Mouse (Mus musculus) regulatory T cell (primary cell): ENCODE measurements around the gene Nmt2.

Source experiments
- in situ Hi-C: fragments of 300-600 bp; cut with MboI, MseI; formaldehyde crosslinking; loops from one replicate; pipeline ENCODE4 v1.15.1; 2025; ENCODE audit warnings: high pct_unique_total_duplicates

The Nmt2 gene

GRCm38 (mm10) chr2:3326547-3326946 is 42.5 kb downstream of the Nmt2 start:
- in situ Hi-C loops, result loop anchor here (5.0 kb wide), 1 partner anchor 34 kb away; no protein-coding TSS in a partner anchor

GRCm38 (mm10) chr2:3327351-3327750 is 43.3 kb downstream of the Nmt2 start:
- in situ Hi-C loops, result loop anchor here (5.0 kb wide), 1 partner anchor 35 kb away; no protein-coding TSS in a partner anchor

- in situ Hi-C loops, result no loop called here
Measured at GRCm38 (mm10) chr2:3331071-3331703, 47.2 kb downstream of the Nmt2 start.

GRCm38 (mm10) chr2:3332056-3332455 is 48.0 kb downstream of the Nmt2 start:
- in situ Hi-C loops, result no loop called here

- in situ Hi-C loops, result no loop called here
Measured at GRCm38 (mm10) chr2:3332484-3333242, 48.7 kb downstream of the Nmt2 start, which contains the start of gene Rpp38. TSS of gene Rpp38 (minus strand) at chr2:3332643.

- in situ Hi-C loops, result no loop called here
Measured at GRCm38 (mm10) chr2:3333761-3334160, 49.7 kb downstream of the Nmt2 start.

- in situ Hi-C loops, result loop anchor here (5.0 kb wide), 1 partner anchor 87 kb away; the partner anchor contains the start of genes Dclre1c and Meig1
Measured at GRCm38 (mm10) chr2:3335611-3336301, 51.7 kb downstream of the Nmt2 start, which contains the start of gene Acbd7. TSS of gene Acbd7 (plus strand) at chr2:3336168.

GRCm38 (mm10) chr2:3348422-3348821 is 64.4 kb downstream of the Nmt2 start:
- in situ Hi-C loops, result loop anchor here (10.0 kb wide), 1 partner anchor 456 kb away; no protein-coding TSS in a partner anchor

- in situ Hi-C loops, result loop anchor here (10.0 kb wide), 1 partner anchor 456 kb away; no protein-coding TSS in a partner anchor
Measured at GRCm38 (mm10) chr2:3348919-3349318, 64.9 kb downstream of the Nmt2 start.

GRCm38 (mm10) chr2:3353160-3353559 is 69.1 kb downstream of the Nmt2 start:
- in situ Hi-C loops, result no loop called here

- in situ Hi-C loops, result loop anchor here (5.0 kb wide), 1 partner anchor 52 kb away; no protein-coding TSS in a partner anchor
Measured at GRCm38 (mm10) chr2:3355793-3356192, 71.8 kb downstream of the Nmt2 start.

- in situ Hi-C loops, result loop anchor here (5.0 kb wide), 1 partner anchor 51 kb away; no protein-coding TSS in a partner anchor
Measured at GRCm38 (mm10) chr2:3356311-3356710, 72.3 kb downstream of the Nmt2 start.

- in situ Hi-C loops, result loop anchor here (5.0 kb wide), 1 partner anchor 49 kb away; no protein-coding TSS in a partner anchor
Measured at GRCm38 (mm10) chr2:3357887-3358286, 73.9 kb downstream of the Nmt2 start.

- in situ Hi-C loops, result no loop called here
Measured at GRCm38 (mm10) chr2:3361067-3361466, 77.1 kb downstream of the Nmt2 start.

GRCm38 (mm10) chr2:3365127-3365526 is 81.1 kb downstream of the Nmt2 start:
- in situ Hi-C loops, result no loop called here
